Mouse (Mus musculus) CH12.LX (cell line): Measurements from ENCODE around the gene Gm4787. TPM values are rescaled to one million over a fixed set of nuclear protein-coding genes. Genes with fewer than 3 reads are reported as not detected.

ENCODE experiments used
- DNase-seq: peaks from one replicate; pipeline ENCODE4 v3.0.0-alpha.2; 2013; ENCODE audit errors: extremely low read depth
- H3K27ac ChIP-seq: 2 replicates; pipeline ENCODE4 v1.5.1; 2012; ENCODE audit warnings: low read depth, mild to moderate bottlenecking, control low read depth, moderate library complexity; ENCODE audit not compliant: insufficient read depth
- H3K27me3 ChIP-seq: replicated peaks from 2 replicates; pipeline ENCODE3; 2012; ENCODE audit warnings: inconsistent platforms
- H3K36me3 ChIP-seq, 2 experiments: replicated peaks in 1 of 2; 2 replicates each; pipeline versions ENCODE3 to v1.6.1; 2012; ENCODE audit warnings: inconsistent platforms in 1 of 2, low read length in 1 of 2, mild to moderate bottlenecking in 1 of 2, mixed read lengths in 1 of 2, moderate library complexity in 1 of 2; ENCODE audit not compliant: control insufficient read depth in 1 of 2, insufficient read depth in 1 of 2
- H3K4me1 ChIP-seq, 2 experiments: 2 replicates each; pipeline ENCODE4 v1.6.1; 2012; ENCODE audit warnings: inconsistent platforms in 1 of 2, moderate library complexity in 1 of 2; ENCODE audit not compliant: insufficient read depth in 2 of 2, control insufficient read depth in 1 of 2
- H3K4me2 ChIP-seq: 2 replicates; pipeline ENCODE4 v1.6.1; 2012; ENCODE audit warnings: low read depth, mild to moderate bottlenecking, control low read depth; ENCODE audit not compliant: poor library complexity, insufficient read depth, severe bottlenecking
- H3K4me3 ChIP-seq, 3 experiments: fragments of 150-350 bp in 1 of 3; sonication (generic) in 1 of 3; replicated peaks in 1 of 3; 2 replicates each; pipeline versions ENCODE3 to v1.5.1; 2011 to 2012; ENCODE audit warnings: low read depth in 2 of 3, low read length in 2 of 3, mild to moderate bottlenecking in 2 of 3, moderate library complexity in 2 of 3, control low read depth in 1 of 3, improper control_type of control experiment in 1 of 3, inconsistent platforms in 1 of 3, mixed read lengths in 1 of 3; ENCODE audit not compliant: poor library complexity in 1 of 3
- H3K79me2 ChIP-seq: replicated peaks from 2 replicates; pipeline ENCODE4 v1.6.1; 2012; ENCODE audit warnings: mild to moderate bottlenecking, moderate library complexity; ENCODE audit not compliant: control insufficient read depth, poor library complexity, insufficient read depth, severe bottlenecking; ENCODE audit errors: extremely low read depth
- H3K9ac ChIP-seq: 2 replicates; pipeline ENCODE4 v1.6.1; 2012; ENCODE audit warnings: low read depth, mild to moderate bottlenecking, control low read depth, moderate library complexity; ENCODE audit not compliant: insufficient read depth
- H3K9me3 ChIP-seq: replicated peaks from 2 replicates; pipeline ENCODE3; 2012; ENCODE audit warnings: low read length, inconsistent platforms, mixed read lengths
- BHLHE40 ChIP-seq: IDR thresholded peaks from 2 replicates; pipeline ENCODE4 v1.6.1; 2011; ENCODE audit warnings: mild to moderate bottlenecking, low read depth, low read length, improper control_type of control experiment
- CHD1 ChIP-seq: IDR thresholded peaks from 2 replicates; pipeline ENCODE4 v1.6.1; 2012; ENCODE audit warnings: low read depth, low read length, improper control_type of control experiment, inconsistent platforms
- CHD2 ChIP-seq: IDR thresholded peaks from 2 replicates; pipeline ENCODE4 v1.6.1; 2011; ENCODE audit warnings: low read length, improper control_type of control experiment
- CTCF ChIP-seq, 2 experiments: IDR thresholded peaks in 1 of 2; conservative IDR thresholded peaks in 1 of 2; 2 replicates each; pipeline ENCODE4 v1.5.1; 2011 to 2012; ENCODE audit warnings: low read depth in 2 of 2, low read length in 2 of 2, improper control_type of control experiment in 1 of 2, inconsistent platforms in 1 of 2, mild to moderate bottlenecking in 1 of 2, moderate library complexity in 1 of 2
- E2F4 ChIP-seq: IDR thresholded peaks from 2 replicates; pipeline ENCODE4 v1.6.1; 2011; ENCODE audit warnings: low read depth, low read length, improper control_type of control experiment; ENCODE audit not compliant: insufficient replicate concordance
- EP300 ChIP-seq: IDR thresholded peaks from 2 replicates; pipeline ENCODE4 v1.6.1; 2011; ENCODE audit warnings: low read length, improper control_type of control experiment
- ETS1 ChIP-seq: conservative IDR thresholded peaks from 2 replicates; pipeline ENCODE4 v1.6.1; 2012; ENCODE audit warnings: low read depth, mild to moderate bottlenecking, inconsistent platforms, low read length, improper control_type of control experiment, moderate library complexity
- HCFC1 ChIP-seq: IDR thresholded peaks from 2 replicates; pipeline ENCODE4 v1.6.1; 2012; ENCODE audit warnings: low read depth, mild to moderate bottlenecking, inconsistent platforms, low read length, improper control_type of control experiment
- IRF4 ChIP-seq: IDR thresholded peaks from 2 replicates; pipeline ENCODE4 v1.6.1; 2014; ENCODE audit warnings: low read depth, mild to moderate bottlenecking, inconsistent platforms, low read length, improper control_type of control experiment
- JUN ChIP-seq: IDR thresholded peaks from 2 replicates; pipeline ENCODE4 v1.6.1; 2011; ENCODE audit warnings: low read depth, mild to moderate bottlenecking, low read length, improper control_type of control experiment, moderate library complexity; ENCODE audit not compliant: insufficient read depth
- KAT2A ChIP-seq: IDR thresholded peaks from 2 replicates; pipeline ENCODE4 v1.6.1; 2012; ENCODE audit warnings: low read length, improper control_type of control experiment, inconsistent platforms; ENCODE audit not compliant: insufficient replicate concordance
- MAFK ChIP-seq: IDR thresholded peaks from 2 replicates; pipeline ENCODE4 v1.6.1; 2011; ENCODE audit warnings: low read length, improper control_type of control experiment; ENCODE audit not compliant: insufficient replicate concordance
- MAZ ChIP-seq: IDR thresholded peaks from 2 replicates; pipeline ENCODE4 v1.6.1; 2012; ENCODE audit warnings: low read depth, mild to moderate bottlenecking, inconsistent platforms, low read length, improper control_type of control experiment, moderate library complexity
- MEF2A ChIP-seq: IDR thresholded peaks from 2 replicates; pipeline ENCODE4 v1.6.1; 2014; ENCODE audit warnings: low read depth, mild to moderate bottlenecking, inconsistent platforms, low read length, improper control_type of control experiment, borderline replicate concordance
- MXI1 ChIP-seq: IDR thresholded peaks from 2 replicates; pipeline ENCODE4 v1.6.1; 2011; ENCODE audit warnings: mild to moderate bottlenecking, low read depth, low read length, improper control_type of control experiment
- MYC ChIP-seq: IDR thresholded peaks from 2 replicates; pipeline ENCODE4 v1.6.1; 2011; ENCODE audit warnings: low read depth, mild to moderate bottlenecking, improper control_type of control experiment, low read length
- NELFE ChIP-seq: IDR thresholded peaks from 2 replicates; pipeline ENCODE4 v1.6.1; 2011; ENCODE audit warnings: low read depth, low read length, improper control_type of control experiment
- POLR2AphosphoS2 ChIP-seq: IDR thresholded peaks from 2 replicates; pipeline ENCODE4 v1.6.1; 2011; ENCODE audit warnings: low read depth, low read length, improper control_type of control experiment
- RAD21 ChIP-seq: IDR thresholded peaks from 2 replicates; pipeline ENCODE4 v1.6.1; 2011; ENCODE audit warnings: low read depth, mild to moderate bottlenecking, low read length, improper control_type of control experiment, moderate library complexity
- RCOR1 ChIP-seq: conservative IDR thresholded peaks from 2 replicates; pipeline ENCODE4 v1.6.1; 2012; ENCODE audit warnings: low read depth, mild to moderate bottlenecking, inconsistent platforms, low read length, improper control_type of control experiment
- SIN3A ChIP-seq: IDR thresholded peaks from 2 replicates; pipeline ENCODE4 v1.6.1; 2012; ENCODE audit warnings: low read length, improper control_type of control experiment, inconsistent platforms
- SMC3 ChIP-seq: IDR thresholded peaks from 2 replicates; pipeline ENCODE4 v1.6.1; 2011; ENCODE audit warnings: low read depth, low read length, improper control_type of control experiment
- TBP ChIP-seq: conservative IDR thresholded peaks from 2 replicates; pipeline ENCODE4 v1.6.1; 2011; ENCODE audit warnings: low read depth, low read length, improper control_type of control experiment
- TCF12 ChIP-seq: IDR thresholded peaks from 2 replicates; pipeline ENCODE4 v1.6.1; 2014; ENCODE audit warnings: low read depth, mild to moderate bottlenecking, inconsistent platforms, low read length, improper control_type of control experiment
- UBTF ChIP-seq: IDR thresholded peaks from 2 replicates; pipeline ENCODE4 v1.6.1; 2012; ENCODE audit warnings: low read depth, mild to moderate bottlenecking, inconsistent platforms, low read length, improper control_type of control experiment, moderate library complexity
- USF1 ChIP-seq: IDR thresholded peaks from 2 replicates; pipeline ENCODE4 v1.6.1; 2014; ENCODE audit warnings: low read depth, mild to moderate bottlenecking, inconsistent platforms, low read length, improper control_type of control experiment
- ZC3H11A ChIP-seq: IDR thresholded peaks from 2 replicates; pipeline ENCODE4 v1.6.1; 2012; ENCODE audit warnings: low read depth, mild to moderate bottlenecking, inconsistent platforms, low read length, improper control_type of control experiment
- ZKSCAN1 ChIP-seq: IDR thresholded peaks from 2 replicates; pipeline ENCODE4 v1.6.1; 2012; ENCODE audit warnings: low read depth, inconsistent platforms, low read length, improper control_type of control experiment, borderline replicate concordance
- ZNF384 ChIP-seq: IDR thresholded peaks from 2 replicates; pipeline ENCODE4 v1.6.1; 2012; ENCODE audit warnings: low read depth, low read length, improper control_type of control experiment, inconsistent platforms
- dilution Hi-C: fragments of 300-500 bp; cut with MboI; formaldehyde crosslinking; loops from 2 replicates; pipeline ENCODE4 v1.14.3; 2020; ENCODE audit warnings: low sequenced_read_pairs; ENCODE audit not compliant: extremely low pct_unique_long_range_greater_than_20kb, extremely low pct_ligation_motif_present
- in situ Hi-C: fragments of 300-500 bp; cut with MboI; formaldehyde crosslinking; loops from 3 replicates; pipeline ENCODE4 v1.14.3; 2019; ENCODE audit warnings: low sequenced_read_pairs, low pct_ligation_motif_present, low pct_unique_long_range_greater_than_20kb, mixed read lengths
- polyA plus RNA-seq: library from polyadenylated mRNA; unstranded; fragments of >175 nt; gene quantifications from 2 replicates; pipeline ENCODE4 v1.2.1, GENCODE M21; 2012; ENCODE audit warnings: low read depth; ENCODE audit not compliant: insufficient read length
- total RNA-seq, 2 experiments: library from RNA; depleted of rRNA; stranded (reverse); fragments of 300-350 nt in 1 of 2; fragments of >200 nt in 1 of 2; gene quantifications; 2 replicates each; pipeline ENCODE4 v1.2.3; 2012 to 2014

Gene Gm4787
- total and polyA plus RNA-seq, 3 experiments = 0.11 to 0.17 (median 0.14) TPM

GRCm38 (mm10) chr12:81413211-81413610, 33.9 kb upstream of the Gm4787 start:
- TF ChIP-seq USF1 (no peak), MYC (no peak), SMC3 (no peak), KAT2A (no peak), CTCF (conservative IDR thresholded peaks at IDR 0.05 in 1 of 2, IDR thresholded peaks at IDR 0.05 in 1 of 2; ENCODE audit: low read depth in 2 of 2, low read length in 2 of 2) (no peak), RCOR1 (no peak), NELFE (no peak), SIN3A (no peak), UBTF (no peak), TBP (no peak), ETS1 (no peak), IRF4 (no peak), CHD1 (no peak), BHLHE40 (no peak), ZNF384 (no peak), JUN (no peak), E2F4 (no peak), MAFK (no peak), HCFC1 (no peak)
- H3K27me3 ChIP-seq = no peaks in the 10 kb centered on the region
- no peak overlapping the region for H3K9ac ChIP-seq
- H3K79me2 ChIP-seq = no peaks in the 10 kb centered on the region
- no peak overlapping the region for H3K4me2 ChIP-seq
- H3K9me3 ChIP-seq = no peaks in the 10 kb centered on the region
- dilution Hi-C loops (no loop called here), in situ Hi-C loops (loop anchor here (25.0 kb wide), 1 partner anchor 426 kb away; no protein-coding TSS in a partner anchor)
- peaks cover 0 to 2% of the 10 kb centered on the region in 2 experiments for H3K36me3 ChIP-seq
- no peaks in the 10 kb centered on the region for H3K4me1 ChIP-seq
- no peak overlapping the region for H3K27ac ChIP-seq
- no peak overlapping the region for H3K4me3 ChIP-seq
- no peak for DNase-seq

GRCm38 (mm10) chr12:81408966-81409365, 29.7 kb upstream of the Gm4787 start:
- DNase-seq = no peak
- no peak overlapping the region for H3K4me3 ChIP-seq
- H3K79me2 ChIP-seq = no peaks in the 10 kb centered on the region
- TF ChIP-seq SMC3 (no peak), UBTF (no peak), CHD2 (no peak), MXI1 (no peak), BHLHE40 (no peak), MAZ (no peak), USF1 (no peak), ZKSCAN1 (no peak), MYC (no peak), CTCF (conservative IDR thresholded peaks at IDR 0.05 in 1 of 2, IDR thresholded peaks at IDR 0.05 in 1 of 2; ENCODE audit: low read depth in 2 of 2, low read length in 2 of 2) (no peak), POLR2AphosphoS2 (no peak), KAT2A (no peak), TCF12 (no peak), ZNF384 (no peak), CHD1 (no peak), ZC3H11A (no peak), RAD21 (no peak), EP300 (no peak), MEF2A (no peak)
- no peak overlapping the region for H3K9ac ChIP-seq
- no peaks in the 10 kb centered on the region for H3K9me3 ChIP-seq
- no peak overlapping the region for H3K4me2 ChIP-seq
- dilution Hi-C loops (no loop called here), in situ Hi-C loops (loop anchor here (25.0 kb wide), 1 partner anchor 422 kb away; no protein-coding TSS in a partner anchor)
- peaks cover 0 to 9% of the 10 kb centered on the region in 2 experiments for H3K36me3 ChIP-seq
- no peaks in the 10 kb centered on the region for H3K4me1 ChIP-seq
- H3K27me3 ChIP-seq = no peaks in the 10 kb centered on the region
- no peak overlapping the region for H3K27ac ChIP-seq
